ENCODE assay signal across 13 mouse cellular contexts in the genomic region with DNA sequence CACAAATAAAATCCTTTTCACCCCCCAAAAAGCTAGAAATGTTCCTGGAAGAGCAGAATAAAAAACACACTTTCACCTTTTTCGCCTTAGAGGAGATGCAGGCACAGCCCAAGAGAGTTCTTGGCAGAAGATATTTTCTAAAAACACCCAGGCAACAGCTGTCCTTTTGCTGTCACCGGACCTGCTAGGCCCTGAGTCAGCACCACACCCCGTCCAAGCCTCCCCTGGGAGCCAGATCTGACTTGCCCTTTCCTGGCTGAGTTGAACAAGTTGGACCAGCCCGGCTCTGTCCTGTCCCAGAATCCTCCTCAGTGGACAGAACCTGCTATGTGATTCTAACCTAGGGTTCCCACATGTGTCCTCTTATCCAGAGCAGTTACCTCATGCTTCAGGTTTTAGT. TPM values are rescaled to one million over a fixed set of nuclear protein-coding genes. Genes with fewer than 3 reads are reported as not detected.
DNase-seq lines count a peak whose midpoint lies in the region; ATAC-seq lines count a peak whose summit lies in the region.
"Had no signal": no experiment of that assay in that cellular context is flagged by ENCODE, and none has a peak within 500 bp of the region (broad histone marks: within the 10 kb centered on the region; RNA-seq: fewer than 3 reads in every experiment).

No protein-coding gene starts in this region.

- no peaks in the 10 kb centered on the region for H3K9me3 ChIP-seq in liver, embryonic 11.5 days (ENCODE audit: control insufficient read depth, low read length)
- 0 out of 2 replicates have a peak, but pooled peaks cover 2% of the 10 kb centered on the region for H3K9me3 ChIP-seq in hindbrain, embryonic 10.5 days
- H3K9me3 ChIP-seq: embryonic facial prominence, embryonic 15.5 days; limb, embryonic 10.5 days; stomach, embryonic 15.5 days had no signal

- no peak overlapping the region for H3K9ac ChIP-seq in liver, embryonic 11.5 days (ENCODE audit: low read depth, low read length)
- H3K9ac ChIP-seq: embryonic facial prominence, embryonic 15.5 days; stomach, embryonic 15.5 days had no signal

- no peaks in the 10 kb centered on the region for H3K36me3 ChIP-seq in liver, embryonic 11.5 days (ENCODE audit: control insufficient read depth, insufficient read depth, low read length)
- H3K36me3 ChIP-seq in hindbrain, embryonic 10.5 days, result no peaks in the 10 kb centered on the region
- H3K36me3 ChIP-seq: embryonic facial prominence, embryonic 15.5 days; limb, embryonic 10.5 days; stomach, embryonic 15.5 days had no signal

- no peaks in the 10 kb centered on the region for H3K4me1 ChIP-seq in liver, embryonic 11.5 days (replicated peaks; ENCODE audit: control insufficient read depth, insufficient read depth, low read length)
- H3K4me1 ChIP-seq in hindbrain, embryonic 10.5 days (replicated peaks), result no peaks in the 10 kb centered on the region
- H3K4me1 ChIP-seq: embryonic facial prominence, embryonic 15.5 days; limb, embryonic 10.5 days; stomach, embryonic 15.5 days had no signal

- peak; percentile 47 for DNase-seq in liver
- DNase-seq in liver, embryonic 11.5 days (ENCODE audit: low spot score), result no peak
- peak; percentile 43 for DNase-seq in heart, postnatal 4 days
- peak; percentile 77 for DNase-seq in urinary bladder, postnatal 14 days (ENCODE audit: low spot score)
- no peak for DNase-seq in frontal cortex, adult 2 months (ENCODE audit: extremely low spot score in 1 of 2, low spot score in 1 of 2)
- no peak for DNase-seq in hindbrain, embryonic 10.5 days (ENCODE audit: low spot score)
- no peak for DNase-seq in left cerebral cortex, postnatal 36 days (ENCODE audit: low spot score in 2 of 2)
- DNase-seq: cerebellum, adult 8-10 months; right cerebral cortex, postnatal 14 days had no signal

- WGBS in liver, embryonic 11.5 days, result 71% methylated on average over 4 of the region's 4 CpGs
- 70% methylated on average over 4 of the region's 4 CpGs for WGBS in hindbrain, embryonic 10.5 days

- H3K27me3 ChIP-seq in liver, embryonic 11.5 days (replicated peaks; ENCODE audit: control insufficient read depth, insufficient read depth, low read length), result no peaks in the 10 kb centered on the region
- no peaks in the 10 kb centered on the region for H3K27me3 ChIP-seq in hindbrain, embryonic 10.5 days (ENCODE audit: insufficient read depth, poor library complexity, severe bottlenecking)
- H3K27me3 ChIP-seq: embryonic facial prominence, embryonic 15.5 days; stomach, embryonic 15.5 days had no signal

- no peak overlapping the region for H3K4me3 ChIP-seq in liver, embryonic 11.5 days (ENCODE audit: low read depth, low read length)
- H3K4me3 ChIP-seq in hindbrain, embryonic 10.5 days, result no peak overlapping the region
- H3K4me3 ChIP-seq: embryonic facial prominence, embryonic 15.5 days; limb, embryonic 10.5 days; stomach, embryonic 15.5 days had no signal

- no peak overlapping the region for H3K4me2 ChIP-seq in liver, embryonic 11.5 days
- H3K4me2 ChIP-seq: embryonic facial prominence, embryonic 15.5 days; stomach, embryonic 15.5 days had no signal

- H3K27ac ChIP-seq in liver, embryonic 11.5 days (ENCODE audit: low read depth, low read length), result no peak overlapping the region
- H3K27ac ChIP-seq in hindbrain, embryonic 10.5 days, result no peak overlapping the region
- H3K27ac ChIP-seq: embryonic facial prominence, embryonic 15.5 days; limb, embryonic 10.5 days; stomach, embryonic 15.5 days had no signal

- ATAC-seq in liver, embryonic 11.5 days (replicated peaks; ENCODE audit: low FRiP score), result no peak
- ATAC-seq in erythroid progenitor cell, adult 5-6 weeks (replicated peaks; ENCODE audit: low FRiP score, poor library complexity, severe bottlenecking), result peak; percentile 71

- intact Hi-C loops in left cerebral cortex, postnatal 36 days (cut with DNase I), result no loop called here

RNA-seq across cellular contexts. Expression of gene Rab10, which starts 9.6 kb away (rescaled TPM):
- polyA plus RNA-seq in liver, embryonic 11.5 days (2014; fragmentation: Nextera tagmentation; extraction: Ambion mirVana), result 70.9 and 71.1 TPM in 2 replicates
- 110 and 132 TPM in 2 replicates for total RNA-seq in erythroid progenitor cell, adult 5-6 weeks (2015; ENCODE audit: low replicate concordance)
- 101 and 116 TPM in 2 replicates for total RNA-seq in erythroid progenitor cell, adult 5-6 weeks (2017; ENCODE audit: low replicate concordance)
- total RNA-seq in heart, postnatal 4 days (2021), result 100 to 1,000 TPM; 113 to 115 TPM
- 96.3 and 105 TPM in 2 replicates for polyA plus RNA-seq in frontal cortex, adult 2 months (2012; rRNA removed)
- 81.9 and 94.4 TPM in 2 replicates for polyA plus RNA-seq in hindbrain, embryonic 10.5 days (2016; fragmentation: Nextera tagmentation; extraction: Ambion mirVana)
- total RNA-seq in left cerebral cortex, postnatal 36 days (2021), result 100 to 1,000 TPM; 134 to 144 TPM

RNA-seq across cellular contexts. Expression of gene Kif3c, which starts 45.6 kb away (rescaled TPM):
- 3.5 and 4.8 TPM in 2 replicates for polyA plus RNA-seq in liver, embryonic 11.5 days (2014; fragmentation: Nextera tagmentation; extraction: Ambion mirVana)
- not detected in 2 replicates for total RNA-seq in erythroid progenitor cell, adult 5-6 weeks (2015; ENCODE audit: low replicate concordance)
- 0.13 and 1.7 TPM in 2 replicates for total RNA-seq in erythroid progenitor cell, adult 5-6 weeks (2017; ENCODE audit: low replicate concordance)
- 1 to 10 TPM; 5.2 to 5.7 TPM for total RNA-seq in heart, postnatal 4 days (2021)
- polyA plus RNA-seq in frontal cortex, adult 2 months (2012; rRNA removed), result 112 and 120 TPM in 2 replicates
- 23.9 and 32.5 TPM in 2 replicates for polyA plus RNA-seq in hindbrain, embryonic 10.5 days (2016; fragmentation: Nextera tagmentation; extraction: Ambion mirVana)
- 100 to 1,000 TPM; 188 to 200 TPM for total RNA-seq in left cerebral cortex, postnatal 36 days (2021)

Comparison
In these comparisons a context has a peak if more than half of its experiments do, and no peak if none do; other contexts are left out.
1. DNase-seq: peak in liver (single experiment), heart, postnatal 4 days (single experiment) and urinary bladder, postnatal 14 days (single experiment); none in liver, embryonic 11.5 days (single experiment), frontal cortex, adult 2 months (0 of 2), hindbrain, embryonic 10.5 days (single experiment) and left cerebral cortex, postnatal 36 days (0 of 2).
2. RNA of gene Kif3c, which starts 45.6 kb away (total RNA-seq): 188 to 200 TPM in left cerebral cortex, postnatal 36 days; 5.2 to 5.7 TPM in heart, postnatal 4 days and 0.13 to 1.7 TPM in erythroid progenitor cell, adult 5-6 weeks; every median in the first group is over 10 times any median in the second.